Mouse (Mus musculus) inflammation-experienced regulatory T-cells (primary cell): Measurements from ENCODE around the gene Gfod1. TPM values are rescaled to one million over a fixed set of nuclear protein-coding genes. Genes with fewer than 3 reads are reported as not detected.

Experiments used
- polyA plus RNA-seq, 2 experiments: library from polyadenylated mRNA; unstranded; fragments of 100-300 nt; shearing (Covaris generic); gene quantifications; one replicate each; pipeline ENCODE4 v1.2.1; 2017

Gene Gfod1
- polyA plus RNA-seq = 1 to 10 TPM; 2.5 to 5.0 TPM

DNA sequence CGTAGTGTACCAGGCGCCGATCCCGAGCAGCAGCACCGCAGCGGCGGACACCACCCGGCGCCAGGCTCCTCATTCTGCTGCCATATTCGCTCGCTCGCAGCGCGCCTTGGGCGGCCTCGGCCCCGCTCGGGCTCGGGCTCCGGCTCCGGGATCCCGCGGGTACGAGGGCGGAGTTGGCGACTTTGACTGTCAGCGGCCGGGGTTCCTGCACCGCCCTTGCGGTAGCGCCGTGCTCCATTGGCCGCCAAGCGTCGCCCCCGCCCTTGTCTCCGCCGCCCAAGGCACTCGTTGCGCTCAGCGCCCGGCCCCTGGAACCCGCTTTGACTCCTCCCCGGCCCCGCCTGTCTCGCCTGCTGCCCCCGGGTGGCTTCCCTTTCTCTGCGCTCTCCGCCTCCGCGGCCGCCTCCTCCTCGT is at the start of gene Gfod1:
Gfod1 (minus strand) TSS at position 155 of the 414 bp plus-strand sequence.

GRCm38 (mm10) chr13:43171020-43171710 is 132.8 kb downstream of the Gfod1 start, which contains the start of gene Tbc1d7:
Tbc1d7 (minus strand) TSS chr13:43171501.

Other genes starting within 250 kb of the Gfod1 start
- 1 to 10 TPM; 8.5 to 9.3 TPM for gene Tbc1d7, start 132.7 kb downstream of the Gfod1 start, polyA plus RNA-seq
- gene Sirt5, start 61.3 kb upstream of the Gfod1 start, polyA plus RNA-seq = 10 to 100 TPM; 22.7 to 26.2 TPM
- 100 to 1,000 TPM; 192 to 203 TPM for gene Nol7, start 94.2 kb upstream of the Gfod1 start, polyA plus RNA-seq
- 100 to 1,000 TPM; 115 to 121 TPM for gene Ranbp9, start 177.1 kb upstream of the Gfod1 start, polyA plus RNA-seq